Mouse (Mus musculus): Measurements from ENCODE around the gene Gm28042.
A peak's percentile ranks its signal among the peaks of the same experiment; 100 is the strongest.

Gm28042 gene

DNA sequence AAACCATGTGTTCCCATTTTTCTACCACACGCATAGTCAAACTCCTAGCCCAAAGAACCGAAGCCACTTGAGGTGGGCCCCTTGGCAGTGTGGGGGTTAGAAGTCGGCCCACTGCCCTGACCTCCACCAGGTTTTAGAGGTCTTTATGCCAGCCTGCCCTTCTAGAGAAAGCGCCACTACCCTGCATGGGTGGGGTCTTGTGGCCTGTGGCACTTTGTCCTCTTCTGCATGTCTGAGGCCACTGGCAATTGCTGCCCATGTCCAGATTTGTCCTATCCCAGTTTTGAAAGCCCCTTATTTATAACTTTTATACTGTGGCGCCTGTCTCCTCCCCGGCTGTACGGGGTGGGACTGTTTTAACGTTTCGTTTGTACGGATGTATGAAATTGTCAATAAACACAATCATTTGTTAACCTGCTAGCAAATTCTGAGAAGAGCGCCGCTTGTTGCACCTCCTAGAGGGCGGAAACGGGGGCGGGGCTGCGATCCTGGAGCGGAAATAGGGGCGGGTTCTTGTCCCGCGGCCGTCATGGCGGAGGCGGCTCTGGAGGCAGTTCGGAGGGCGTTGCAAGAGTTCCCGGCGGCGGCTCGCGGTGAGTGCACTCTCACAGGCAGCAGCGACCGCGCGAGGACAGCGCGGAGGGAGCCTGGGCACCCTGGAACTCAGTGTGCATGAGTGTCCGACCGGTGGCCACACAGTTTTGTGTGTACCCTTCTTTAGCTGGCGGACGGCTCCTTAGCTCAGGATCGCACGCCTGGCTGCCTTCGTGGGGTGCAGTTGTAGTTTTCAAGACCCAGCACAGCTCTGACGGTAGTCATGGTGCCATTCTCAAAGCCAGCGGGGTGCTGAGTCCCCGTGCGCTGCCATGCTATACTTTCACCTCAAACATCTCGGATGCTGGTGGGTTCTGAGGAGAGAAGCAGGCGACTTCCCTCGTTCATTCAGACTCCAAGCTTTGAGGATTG lies at the start of gene Gm28042, which contains the start of gene Jmjd7:
Gene Gm28042, plus strand, starts transcription at position 510 of the 966 bp plus-strand sequence.
Gene Jmjd7, plus strand, starts transcription at position 500 of the 966 bp plus-strand sequence.
- peak; percentile 88 for DNase-seq (ENCODE audit: low spot score)

DNA sequence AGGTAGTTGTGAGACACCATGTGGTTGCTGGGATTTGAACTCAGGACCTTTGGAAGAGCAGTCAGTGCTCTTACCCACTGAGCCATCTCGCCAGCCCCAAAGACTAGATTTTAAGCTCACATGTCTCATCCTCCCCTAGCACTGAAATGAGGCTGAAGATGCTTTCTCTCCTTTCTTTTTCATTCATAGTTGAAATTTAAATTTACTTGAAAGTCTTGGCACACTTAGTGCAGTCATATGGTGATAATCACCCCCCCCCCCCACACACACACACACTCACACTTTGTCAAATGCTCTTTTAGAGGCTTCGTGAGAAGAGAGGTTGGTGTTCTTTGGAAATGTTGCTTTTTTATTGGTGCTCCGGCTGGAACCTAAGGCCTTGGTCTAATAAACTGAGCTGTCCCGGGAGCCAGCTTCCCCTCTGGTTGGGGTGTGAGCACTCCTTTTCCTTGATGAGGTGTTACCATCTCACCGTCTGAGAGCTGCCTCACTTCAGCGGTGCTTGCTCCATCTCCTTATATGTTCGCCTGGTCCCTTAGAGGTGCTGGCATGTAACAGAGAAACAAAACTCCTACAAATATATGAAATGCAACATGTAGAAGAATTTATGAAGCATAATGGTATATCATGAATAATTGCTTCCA lies 46.8 kb upstream of the Gm28042 start:
- no peak for DNase-seq (ENCODE audit: low spot score)

DNA sequence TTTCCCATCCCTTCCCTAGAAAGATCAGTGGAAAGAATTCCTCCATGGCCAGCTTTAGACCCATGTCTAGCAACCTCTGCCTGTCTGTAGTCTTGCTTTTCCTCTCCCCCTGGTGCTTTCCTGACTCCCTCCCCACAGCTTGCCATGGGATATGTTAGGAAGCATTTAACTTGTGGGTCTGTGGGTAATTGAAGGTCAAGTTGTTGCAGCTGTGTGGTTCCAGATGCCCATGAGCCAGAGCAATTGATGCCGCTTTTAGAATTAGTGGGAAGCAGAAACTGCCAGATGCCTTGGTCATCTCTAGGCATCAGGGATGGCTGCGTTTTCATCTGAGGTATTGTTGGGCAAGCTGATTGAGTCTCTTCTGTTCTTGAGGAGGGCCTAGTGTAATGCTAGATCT lies 45.7 kb upstream of the Gm28042 start:
- DNase-seq (ENCODE audit: low spot score), result no peak

DNA sequence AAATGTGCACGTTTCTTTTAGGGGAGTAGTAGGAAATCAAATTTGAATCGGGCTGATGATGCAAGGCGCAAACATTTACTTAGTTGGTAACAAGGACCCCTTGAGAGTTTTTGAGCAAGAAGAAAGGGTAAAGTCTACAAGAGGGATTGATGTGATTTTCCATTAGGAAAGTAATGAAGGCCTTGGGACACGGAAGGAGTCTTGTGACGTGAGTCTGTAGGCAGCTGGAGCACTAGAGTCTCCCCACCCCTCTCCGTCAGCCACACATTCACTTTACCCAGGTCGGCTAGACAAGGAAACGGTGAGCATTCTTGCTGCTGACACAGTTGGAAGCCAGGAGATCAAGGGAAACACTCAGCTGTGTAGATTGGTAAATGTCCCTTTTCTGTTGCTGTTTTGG lies 41.4 kb upstream of the Gm28042 start:
- DNase-seq (ENCODE audit: low spot score), result no peak

DNA sequence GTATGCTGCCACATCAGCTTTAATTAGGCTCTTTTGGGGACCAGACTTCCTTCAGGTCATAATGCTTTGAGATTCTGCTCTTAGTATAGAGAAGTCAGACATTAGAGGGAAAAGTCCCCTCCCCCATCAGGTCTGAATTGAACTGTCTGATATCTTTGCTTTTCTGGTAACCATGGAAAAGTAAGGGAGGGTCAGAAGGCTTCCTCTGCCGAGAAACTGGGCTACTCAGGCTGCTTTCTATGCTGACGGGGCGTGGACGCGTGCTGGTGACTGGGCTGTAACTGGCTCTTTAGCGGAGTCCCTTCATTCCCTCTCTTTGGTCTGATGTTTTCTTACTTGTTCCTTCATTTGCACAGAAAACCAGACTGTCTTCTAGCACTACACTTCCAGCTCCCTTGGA lies 40.9 kb upstream of the Gm28042 start:
- DNase-seq (ENCODE audit: low spot score), result no peak

DNA sequence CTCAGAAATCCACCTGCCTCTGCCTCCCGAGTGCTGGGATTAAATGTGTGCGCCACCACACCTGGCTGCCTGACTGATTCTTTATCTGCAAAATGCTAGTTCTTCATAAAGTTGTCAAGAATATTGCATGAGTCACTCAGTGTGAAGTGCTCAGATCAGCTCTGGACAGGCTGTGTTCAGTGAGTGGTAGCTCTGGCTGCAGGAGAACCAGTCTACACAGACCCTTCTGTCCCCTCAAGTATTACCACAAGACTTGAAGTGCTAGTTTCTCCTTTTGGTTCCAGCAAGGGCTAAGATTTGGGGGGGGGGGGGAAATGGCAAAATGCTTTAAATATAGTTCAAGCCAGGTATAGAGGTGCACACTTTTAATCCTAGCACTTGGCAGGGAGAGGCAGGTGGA lies 39.9 kb upstream of the Gm28042 start:
- DNase-seq (ENCODE audit: low spot score), result no peak

DNA sequence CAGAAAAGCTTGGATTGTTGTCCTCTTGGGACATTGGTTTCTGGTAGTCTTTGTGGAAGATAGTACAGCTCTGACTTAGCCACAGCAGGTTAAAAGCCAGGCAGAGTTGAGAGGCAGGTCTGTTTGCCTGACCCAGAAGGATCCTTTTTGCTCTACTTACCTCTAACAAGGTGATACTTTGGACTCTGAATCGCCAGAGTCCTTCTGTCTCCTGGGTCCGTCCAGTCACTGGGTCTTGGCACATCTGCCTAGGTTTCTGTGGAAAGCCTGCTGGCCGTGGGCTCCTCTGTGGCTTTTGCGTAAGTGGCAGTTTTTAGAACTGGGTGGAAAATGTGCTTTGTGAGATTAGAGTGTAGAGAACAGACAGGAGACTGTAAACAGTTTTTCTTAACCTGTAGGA lies 38.3 kb upstream of the Gm28042 start:
- no peak for DNase-seq (ENCODE audit: low spot score)

DNA sequence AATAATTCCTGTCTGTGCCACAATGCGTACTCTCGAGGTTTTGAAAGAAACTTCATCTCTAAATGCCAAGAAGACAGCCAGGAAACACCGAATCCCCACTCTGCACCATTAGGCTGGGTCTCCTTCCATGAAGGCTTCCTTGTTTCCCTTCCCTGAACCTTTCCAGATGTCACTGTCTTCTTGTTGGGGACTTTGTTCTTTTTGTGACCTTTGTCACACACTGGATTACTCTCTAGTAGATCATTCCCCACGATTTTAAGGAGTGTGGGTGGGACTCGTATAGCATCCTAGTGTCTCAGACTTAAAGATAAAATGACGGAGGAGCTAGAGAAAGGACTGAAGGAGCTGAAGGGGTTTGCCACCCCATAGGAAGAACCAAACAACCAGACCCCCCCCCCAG lies 36.4 kb upstream of the Gm28042 start:
- DNase-seq (ENCODE audit: low spot score), result no peak

DNA sequence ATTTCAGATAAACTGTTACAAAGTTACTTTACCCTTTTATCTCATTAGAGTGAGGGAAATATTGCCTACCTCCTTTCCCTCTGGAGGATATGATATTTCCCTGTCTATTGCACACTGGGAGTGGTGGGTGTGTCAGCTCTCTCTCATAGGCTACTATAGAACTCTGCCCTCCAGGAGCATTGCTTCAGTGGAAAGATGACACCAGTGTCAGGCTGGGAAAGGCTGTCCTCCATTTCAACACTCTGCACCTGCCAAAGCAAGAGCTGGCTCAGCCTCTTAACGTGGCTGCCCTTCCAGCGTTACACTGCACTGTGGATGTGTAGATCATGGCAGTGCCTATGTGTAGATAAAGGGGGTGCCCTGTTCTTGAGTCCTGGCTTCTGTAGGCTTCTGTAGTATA lies 34.9 kb upstream of the Gm28042 start:
- no peak for DNase-seq (ENCODE audit: low spot score)

DNA sequence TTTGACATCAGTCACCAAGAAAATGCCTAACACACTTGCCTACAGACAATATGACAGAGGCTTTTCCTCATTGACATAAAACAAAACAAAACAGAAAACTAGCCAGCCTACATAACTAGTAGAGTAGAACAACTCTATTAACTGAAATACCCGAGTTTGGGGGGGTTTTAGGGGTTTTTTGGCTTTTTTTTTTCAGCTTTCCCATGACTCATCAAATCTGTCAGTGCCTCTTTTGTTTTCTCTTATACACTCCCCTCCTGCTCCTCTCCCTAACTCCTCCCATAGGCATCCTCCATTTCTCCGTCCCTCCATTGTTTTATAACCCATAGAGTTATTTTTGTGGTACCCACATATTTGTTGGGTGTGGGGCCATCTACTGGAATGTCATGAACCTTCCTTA lies 33.8 kb upstream of the Gm28042 start:
- no peak for DNase-seq (ENCODE audit: low spot score)

DNA sequence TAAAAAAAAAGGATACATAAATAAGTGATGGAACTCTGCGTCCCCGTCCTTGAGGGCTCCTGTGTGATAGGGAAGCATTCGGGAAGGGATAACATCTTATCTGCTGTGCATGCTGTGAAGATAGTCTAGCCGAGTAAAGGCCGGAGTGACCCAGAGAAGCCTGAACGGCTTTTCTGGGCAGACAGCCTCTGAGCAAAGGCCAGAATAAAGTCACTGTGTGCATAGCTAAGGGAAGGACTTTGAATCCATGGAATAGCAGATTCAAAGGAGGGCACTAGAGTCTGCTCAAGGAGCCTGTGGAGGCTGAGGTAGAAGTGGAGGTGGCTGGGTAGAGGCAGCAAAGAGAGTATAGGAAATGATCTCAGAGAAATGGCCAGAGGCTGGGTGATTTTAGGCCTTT lies 32.5 kb upstream of the Gm28042 start:
- DNase-seq (ENCODE audit: low spot score), result no peak

DNA sequence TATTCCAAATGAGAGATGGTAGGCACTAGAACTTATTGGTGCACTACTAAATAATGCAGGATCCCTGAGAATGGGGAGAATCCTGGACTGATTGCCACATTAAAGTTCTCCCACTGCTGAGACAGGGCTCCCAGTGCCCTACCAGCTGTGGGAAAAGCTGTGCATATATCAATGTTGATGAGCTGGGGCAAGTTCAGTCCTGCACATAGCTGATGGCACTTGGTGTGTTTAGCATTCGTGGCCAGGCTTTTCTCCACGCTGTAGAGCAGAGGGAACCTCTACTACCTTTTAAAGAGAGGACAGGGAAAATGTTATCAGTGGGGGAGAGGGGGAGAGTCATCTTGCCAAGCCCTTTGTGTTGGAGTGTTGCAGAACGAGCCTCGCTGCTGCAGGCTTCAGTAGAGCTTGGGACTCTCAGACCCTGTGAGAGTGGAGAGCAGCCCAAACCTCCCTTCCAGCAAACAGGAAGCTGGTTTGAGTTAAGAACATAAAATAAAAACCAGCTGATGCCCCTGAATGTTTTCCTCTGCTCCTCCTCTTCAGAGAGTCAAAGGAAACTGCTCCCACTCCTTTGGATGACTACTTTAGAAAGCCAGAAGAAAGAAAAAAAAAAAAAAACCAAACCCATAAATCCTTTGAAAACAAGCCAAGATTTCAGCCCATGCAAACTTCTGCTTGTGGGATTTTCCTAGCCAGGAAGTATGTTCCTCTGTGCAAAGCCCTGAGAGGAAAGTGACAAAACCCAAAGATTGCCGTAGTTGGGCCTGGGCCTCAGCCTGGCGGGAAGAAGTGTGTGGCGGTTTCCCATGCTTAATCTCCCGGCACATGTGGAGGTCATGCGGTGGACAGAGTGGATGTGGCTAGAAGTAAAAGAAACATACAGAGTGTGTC lies 31.7 kb upstream of the Gm28042 start:
- no peak for DNase-seq (ENCODE audit: low spot score)

DNA sequence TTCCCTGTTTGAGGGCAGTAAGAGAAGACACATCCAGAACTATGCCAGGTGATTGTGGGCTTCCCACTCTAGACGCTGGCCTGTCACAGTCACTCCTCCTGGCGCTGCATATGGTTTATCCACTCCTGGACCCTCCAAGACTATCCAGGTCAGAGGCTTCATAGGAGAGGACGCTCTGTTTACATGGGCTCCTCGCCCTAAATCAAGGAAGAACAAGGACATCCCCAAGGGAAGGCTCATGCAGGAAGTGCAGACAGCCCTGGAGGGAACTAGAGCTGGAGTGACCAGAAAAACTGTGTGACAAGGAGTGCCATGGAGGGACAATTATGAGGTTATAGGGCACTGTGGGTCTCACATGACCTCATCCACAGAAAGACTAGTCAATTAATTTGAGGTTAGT lies 29.9 kb upstream of the Gm28042 start:
- DNase-seq (ENCODE audit: low spot score), result no peak

DNA sequence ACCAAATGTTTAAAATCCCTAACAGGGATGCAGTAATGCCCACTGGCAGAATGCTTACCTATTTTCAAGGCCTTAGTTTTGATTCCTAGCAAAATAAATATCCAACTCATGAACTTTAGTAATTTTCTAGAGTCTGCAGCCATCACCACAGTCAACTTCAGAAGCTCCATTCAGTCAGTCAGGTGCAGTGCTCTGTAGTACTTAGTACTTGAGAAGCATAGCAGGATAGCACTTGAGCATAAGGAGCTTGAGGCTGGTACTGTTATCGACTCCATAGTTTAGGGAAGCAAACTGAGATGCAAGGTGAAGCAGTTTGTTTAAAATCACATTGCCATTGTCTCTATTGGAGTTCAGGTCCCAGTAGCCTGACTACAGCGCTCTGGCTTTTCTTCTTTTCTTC lies 27.6 kb upstream of the Gm28042 start:
- DNase-seq (ENCODE audit: low spot score), result no peak

DNA sequence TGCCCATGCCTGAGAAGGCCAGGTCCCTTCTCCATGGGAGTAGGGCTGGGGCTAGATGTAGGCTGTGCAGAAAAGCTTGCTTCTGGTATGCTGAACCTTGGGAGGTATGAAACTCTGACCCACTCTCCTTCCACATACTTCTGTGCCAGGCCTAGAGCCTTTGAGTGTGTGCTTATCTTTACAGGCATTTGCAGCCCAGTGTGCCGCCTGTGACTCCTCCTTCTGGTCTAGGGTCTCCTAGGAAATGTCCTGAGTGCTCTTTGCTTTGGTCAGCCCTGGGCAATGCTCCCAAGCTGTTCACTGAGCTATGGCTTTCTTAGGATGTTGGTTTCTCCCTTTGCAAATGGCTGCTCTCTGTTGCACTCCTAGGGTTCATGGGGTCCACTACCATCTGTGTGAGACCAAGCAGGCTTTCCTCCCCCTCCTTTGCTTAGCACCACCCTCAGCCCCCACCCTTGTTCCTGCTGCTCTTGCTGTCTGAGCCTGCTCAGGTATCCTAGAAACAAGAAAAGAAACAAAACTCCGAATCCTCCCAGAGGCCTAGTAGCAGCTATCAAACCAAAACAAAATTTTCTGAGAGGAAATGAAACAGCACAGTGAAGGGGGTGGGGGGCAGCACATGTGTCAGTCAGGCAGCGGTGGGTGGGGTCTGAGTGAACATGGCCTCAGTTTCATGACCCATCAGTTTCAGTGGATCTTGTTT lies 26.3 kb upstream of the Gm28042 start:
- DNase-seq (ENCODE audit: low spot score), result no peak

DNA sequence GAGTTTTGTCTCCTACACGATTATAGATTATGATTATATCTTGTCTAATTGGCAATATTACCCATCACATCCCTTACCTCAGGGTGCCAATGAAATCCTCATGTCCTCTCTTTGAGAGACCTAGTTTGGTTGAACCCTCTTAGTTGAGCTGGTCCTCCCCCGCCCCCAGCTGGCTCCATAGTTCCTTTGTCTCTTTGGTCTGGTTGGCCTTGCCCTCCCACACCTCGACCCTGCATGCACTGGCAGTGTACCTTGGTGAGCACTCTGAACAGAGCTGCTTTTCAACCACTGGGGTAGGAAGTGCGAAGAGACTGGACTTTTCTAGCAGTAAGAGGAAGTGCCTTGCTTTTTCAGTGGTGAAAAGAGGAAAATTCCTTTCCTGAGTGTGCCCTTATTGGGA lies 25.3 kb upstream of the Gm28042 start:
- DNase-seq (ENCODE audit: low spot score), result no peak

DNA sequence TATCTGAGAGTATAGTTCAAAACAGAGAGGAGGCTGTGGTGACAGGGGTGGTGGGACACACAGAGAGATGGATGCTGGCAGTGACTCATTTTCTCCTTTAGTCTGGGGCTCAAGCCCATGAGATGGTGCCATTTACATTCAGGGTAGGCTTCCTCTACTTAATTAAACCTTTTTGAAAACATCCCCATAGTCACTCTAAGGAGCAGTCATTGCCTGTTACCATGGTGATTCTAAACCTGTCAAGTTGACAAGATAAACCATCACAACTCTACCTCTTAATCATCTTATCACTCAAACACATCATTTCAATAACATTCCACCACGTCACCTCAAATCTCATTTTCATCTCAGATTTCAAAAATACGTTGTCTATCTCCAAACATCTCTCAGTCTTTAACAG lies 23.3 kb upstream of the Gm28042 start:
- DNase-seq (ENCODE audit: low spot score), result no peak

DNA sequence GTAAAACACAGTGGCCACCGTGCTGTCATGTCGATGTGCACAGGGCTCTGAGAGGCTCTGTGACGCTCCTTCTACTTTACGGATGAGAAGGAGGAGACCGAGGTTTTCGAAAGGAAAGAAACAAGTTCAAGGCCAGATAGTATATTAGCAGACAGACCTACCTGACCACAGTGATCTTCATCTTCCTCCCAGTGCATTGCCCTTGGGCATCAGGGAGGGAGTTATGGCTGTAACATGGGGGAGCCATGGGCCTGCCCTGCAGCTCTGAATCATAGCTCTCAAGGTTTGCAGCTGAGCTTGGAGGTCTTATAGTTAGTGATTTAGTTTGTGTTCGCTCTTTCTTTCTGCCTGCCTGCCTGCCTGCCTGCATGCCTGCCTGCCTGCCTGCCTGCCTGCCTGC lies 20.6 kb upstream of the Gm28042 start:
- no peak for DNase-seq (ENCODE audit: low spot score)

DNA sequence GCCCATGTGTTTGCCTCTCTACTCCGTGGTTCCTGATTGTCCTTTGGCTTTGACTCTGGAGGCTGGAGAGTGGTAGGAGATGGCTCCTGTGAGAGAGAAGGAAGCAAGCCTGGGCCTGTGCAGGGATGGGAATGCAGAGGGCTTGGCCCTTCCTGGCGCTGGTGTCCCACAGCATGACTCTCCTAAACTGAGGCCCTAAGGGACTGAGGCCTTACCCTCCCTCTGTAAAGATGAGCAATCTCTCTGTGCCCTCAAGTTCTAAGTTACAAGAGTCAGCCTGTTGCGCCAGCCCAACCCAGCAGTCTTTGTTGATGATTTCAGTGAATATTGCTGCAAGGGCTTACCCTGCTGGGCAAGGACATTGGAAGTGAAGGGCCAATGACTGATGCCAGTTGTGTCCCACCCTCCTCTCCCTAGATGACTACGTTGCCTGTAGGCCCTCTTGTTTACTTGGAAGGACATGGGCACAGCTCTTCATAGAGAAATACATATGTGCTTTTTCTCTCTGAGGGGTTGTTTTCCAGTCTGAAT lies 19.5 kb upstream of the Gm28042 start:
- DNase-seq (ENCODE audit: low spot score), result no peak

DNA sequence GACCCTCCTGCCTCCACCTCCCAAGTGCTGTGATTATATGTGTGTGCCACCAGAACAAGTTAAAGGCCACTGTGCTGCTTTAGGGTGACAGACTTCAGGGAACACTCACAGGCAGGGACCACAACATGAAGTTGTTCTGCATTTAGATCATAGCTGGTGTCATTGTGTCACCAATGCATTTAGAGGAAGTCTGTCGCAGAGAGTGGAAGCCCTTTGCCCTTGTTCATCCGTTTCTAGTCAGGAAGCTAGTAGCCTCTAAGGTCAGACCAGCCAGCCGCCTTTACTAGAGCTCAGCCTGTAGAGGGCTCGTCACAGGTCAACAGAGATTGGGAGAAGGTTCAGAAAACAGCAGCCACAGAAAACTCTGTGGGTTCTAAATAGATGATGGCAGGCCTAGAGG lies 18.6 kb upstream of the Gm28042 start:
- DNase-seq (ENCODE audit: low spot score), result no peak

DNA sequence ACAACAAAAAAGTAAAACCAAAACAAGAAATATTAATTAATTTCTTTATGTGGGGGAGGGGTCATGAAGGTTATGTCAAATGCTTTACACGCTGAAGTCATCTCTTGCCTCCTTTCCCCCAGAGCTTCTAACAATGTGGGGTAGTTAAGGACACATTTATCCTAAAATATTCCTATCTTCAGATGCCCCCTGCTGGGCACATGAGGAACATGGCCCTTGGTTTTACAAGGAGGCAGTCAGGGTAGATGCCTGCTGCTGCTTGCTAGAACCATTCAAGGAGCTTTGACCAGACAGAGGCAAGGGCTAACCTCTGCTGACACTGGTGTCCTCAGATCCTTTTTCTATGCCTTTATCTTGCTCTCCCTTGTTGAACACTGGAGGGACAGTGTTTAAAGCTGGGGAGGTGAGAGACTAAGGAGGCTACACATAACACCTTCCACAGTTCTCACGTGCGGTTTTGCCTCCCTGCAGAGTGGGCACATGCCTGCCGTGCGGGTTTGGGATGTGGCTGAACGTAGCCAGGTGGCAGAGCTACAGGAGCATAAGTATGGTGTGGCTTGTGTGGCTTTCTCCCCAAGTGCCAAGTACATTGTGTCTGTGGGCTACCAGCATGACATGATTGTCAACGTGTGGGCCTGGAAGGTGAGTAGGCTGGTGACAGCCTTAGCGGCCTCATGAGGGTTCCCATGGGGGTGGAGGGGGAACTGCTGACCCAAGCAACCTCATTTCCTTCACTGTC lies 15.7 kb upstream of the Gm28042 start:
- DNase-seq (ENCODE audit: low spot score), result peak; percentile 72
